Mouse (Mus musculus) frontal cortex, postnatal 25 days (tissue): ENCODE data around the gene Gpsm3.

Experiments
- DNase-seq, 2 experiments: peaks; one replicate each; pipeline ENCODE4 v3.0.0; 2022; ENCODE audit warnings: low spot score in 2 of 2

Gene Gpsm3

GRCm38 (mm10) chr17:34583397-34583796, 6.2 kb upstream of the Gpsm3 start:
- DNase-seq, result no peak

GRCm38 (mm10) chr17:34583819-34584218, 5.8 kb upstream of the Gpsm3 start:
- no peak for DNase-seq

GRCm38 (mm10) chr17:34585121-34585520, 4.5 kb upstream of the Gpsm3 start:
- no peak for DNase-seq

GRCm38 (mm10) chr17:34585877-34586771, 3.5 kb upstream of the Gpsm3 start:
- DNase-seq, result no peak

- peak; percentile 72 to 87 for DNase-seq
Observed at GRCm38 (mm10) chr17:34586796-34587422, 2.7 kb upstream of the Gpsm3 start.

GRCm38 (mm10) chr17:34587423-34587811, 2.2 kb upstream of the Gpsm3 start:
- peak; percentile 95 to 96 for DNase-seq

- DNase-seq, result no peak
Observed at GRCm38 (mm10) chr17:34587814-34588213, 1.8 kb upstream of the Gpsm3 start.

GRCm38 (mm10) chr17:34588767-34589166, 839 bp upstream of the Gpsm3 start:
- no peak for DNase-seq

GRCm38 (mm10) chr17:34589206-34589605, 400 bp upstream of the Gpsm3 start:
- DNase-seq, result no peak

GRCm38 (mm10) chr17:34590154-34590987, 765 bp downstream of the Gpsm3 start:
- no peak for DNase-seq

- DNase-seq, result no peak
Observed at GRCm38 (mm10) chr17:34591029-34591993, 1.7 kb downstream of the Gpsm3 start, which contains the start of gene Pbx2. Gene Pbx2, plus strand, starts transcription at chr17:34591266.

- peak in 1 of 2 experiments; percentile 47 for DNase-seq
Observed at GRCm38 (mm10) chr17:34591994-34592375, 2.4 kb downstream of the Gpsm3 start.

- DNase-seq, result no peak
Observed at GRCm38 (mm10) chr17:34592581-34593549, 3.3 kb downstream of the Gpsm3 start.

- DNase-seq, result no peak
Observed at GRCm38 (mm10) chr17:34593752-34594525, 4.3 kb downstream of the Gpsm3 start.

GRCm38 (mm10) chr17:34596098-34596497, 6.5 kb downstream of the Gpsm3 start:
- no peak for DNase-seq

- no peak for DNase-seq
Observed at GRCm38 (mm10) chr17:34597566-34598095, 8.0 kb downstream of the Gpsm3 start, which contains the start of gene Ager. Gene Ager, plus strand, starts transcription at chr17:34597862.

GRCm38 (mm10) chr17:34599891-34600290, 10.3 kb downstream of the Gpsm3 start:
- DNase-seq, result no peak

GRCm38 (mm10) chr17:34601796-34602195, 12.2 kb downstream of the Gpsm3 start:
- no peak for DNase-seq
